Mouse (Mus musculus): ENCODE data around the gene Neurl1a. TPM values are rescaled to one million over a fixed set of nuclear protein-coding genes. Genes with fewer than 3 reads are reported as not detected.

The Neurl1a gene
- total RNA-seq, 2 experiments from 2014 or later = 0.04 TPM; not detected in 1

GRCm38 (mm10) chr19:47240076-47240475 lies 61.5 kb downstream of the Neurl1a start:
- ATAC-seq (replicated peaks; ENCODE audit: poor library complexity) = no peak

DNA sequence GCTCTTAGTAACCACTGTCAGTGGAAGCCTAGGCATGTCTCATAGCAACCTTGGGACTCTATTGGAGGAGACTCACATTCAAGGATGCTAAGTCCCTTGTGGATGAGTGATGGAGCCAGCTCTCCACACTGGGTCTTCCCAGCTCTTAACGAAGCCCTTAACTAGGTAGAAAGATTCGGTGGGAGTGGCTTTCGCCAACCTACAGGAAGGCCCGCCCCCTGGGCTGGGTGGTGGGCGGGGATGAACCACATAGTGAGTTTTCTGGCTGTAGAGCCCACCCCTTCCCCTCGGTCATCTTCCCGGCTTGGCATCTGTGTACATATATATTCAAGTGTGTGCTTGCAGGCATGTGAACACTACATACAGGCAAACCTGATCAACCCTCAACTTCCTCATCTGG lies 62.3 kb downstream of the Neurl1a start:
- no peak for ATAC-seq (replicated peaks; ENCODE audit: poor library complexity)

DNA sequence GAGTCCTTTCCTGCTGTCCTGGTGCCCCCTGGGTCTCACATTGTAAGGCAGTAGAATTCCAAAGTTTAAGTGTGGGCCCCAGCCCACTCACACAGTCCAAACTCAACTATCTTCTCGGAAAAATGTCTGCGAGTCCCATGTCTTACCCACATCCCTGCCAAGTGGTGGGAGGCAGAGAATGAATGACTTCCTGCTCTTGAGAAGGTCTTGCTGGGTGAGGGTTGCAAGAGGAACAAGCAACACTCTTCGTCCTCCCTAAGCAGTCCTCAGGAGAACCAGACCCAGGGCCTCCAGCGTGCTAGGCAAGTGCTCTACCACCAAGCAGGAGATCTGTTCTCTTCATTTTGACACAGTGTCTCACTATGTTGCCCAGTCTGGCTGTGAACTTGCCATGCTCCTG lies 63.6 kb downstream of the Neurl1a start:
- peak; percentile 42 for ATAC-seq (replicated peaks; ENCODE audit: poor library complexity)

GRCm38 (mm10) chr19:47245512-47245911 lies 66.9 kb downstream of the Neurl1a start:
- ATAC-seq (replicated peaks; ENCODE audit: poor library complexity) = no peak

DNA sequence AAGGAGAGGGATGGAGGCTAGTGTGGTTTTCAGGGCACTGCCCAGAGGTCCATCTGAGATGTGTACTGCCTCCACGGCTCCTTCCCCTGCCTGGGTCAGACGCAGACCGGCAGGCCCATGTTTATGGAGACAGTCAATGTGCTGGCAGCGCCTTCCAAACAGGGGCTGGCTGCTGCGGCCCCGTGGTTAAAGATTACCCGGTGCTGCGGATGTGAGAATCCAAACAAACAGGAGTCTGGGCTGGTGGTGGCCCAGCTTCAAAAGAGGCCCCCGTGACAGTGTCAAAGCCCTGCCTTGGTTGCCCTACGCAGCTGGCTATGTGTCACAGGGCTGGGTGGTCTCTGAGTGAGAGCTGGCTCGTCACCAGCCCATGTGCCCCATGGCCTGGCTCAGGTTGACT lies 69.2 kb downstream of the Neurl1a start:
- no peak for ATAC-seq (replicated peaks; ENCODE audit: poor library complexity)

DNA sequence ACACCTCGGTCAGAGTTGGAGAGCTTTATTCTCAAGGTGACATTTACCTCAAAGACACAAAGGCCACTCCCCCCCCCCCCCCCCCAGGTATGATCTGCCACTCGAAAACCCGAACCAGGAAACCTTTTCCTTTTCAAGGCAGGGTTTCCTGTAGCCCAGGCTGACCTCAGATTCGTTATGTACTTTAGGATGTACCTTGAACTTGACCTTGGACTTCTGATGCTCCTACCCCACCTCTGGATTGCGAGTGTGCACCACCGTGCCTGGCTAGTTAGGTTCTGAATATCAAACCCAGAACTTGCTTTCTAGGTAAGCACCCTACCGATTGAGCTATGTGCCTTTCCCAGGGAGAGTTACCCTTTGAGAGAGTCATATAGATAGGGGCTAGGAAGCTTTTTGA lies 69.7 kb downstream of the Neurl1a start:
- ATAC-seq (replicated peaks; ENCODE audit: poor library complexity) = no peak

- no peak for ATAC-seq (replicated peaks; ENCODE audit: poor library complexity)
Observed at GRCm38 (mm10) chr19:47248906-47249568, 70.4 kb downstream of the Neurl1a start.

DNA sequence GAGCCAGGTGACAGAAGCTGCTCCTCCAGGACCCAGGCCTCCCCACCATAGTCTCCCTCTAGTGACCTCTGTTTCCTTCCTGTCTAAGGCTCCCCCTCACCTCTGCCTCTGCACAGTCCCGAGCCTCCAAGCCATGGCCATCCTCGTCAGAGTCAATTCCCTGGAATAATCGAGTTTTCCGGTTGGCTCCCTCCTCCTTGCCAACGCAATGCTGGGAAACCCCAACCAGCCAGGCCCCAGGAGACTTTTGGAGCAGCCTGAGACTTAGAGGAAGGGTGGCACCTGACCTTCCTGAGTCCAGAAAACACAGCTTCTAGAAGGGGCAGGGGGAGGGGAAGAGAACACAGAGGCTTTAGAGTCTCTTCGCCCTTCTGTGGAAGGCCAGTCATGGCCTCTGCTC lies 72.3 kb downstream of the Neurl1a start:
- no peak for ATAC-seq (replicated peaks; ENCODE audit: poor library complexity)

GRCm38 (mm10) chr19:47253053-47253628 lies 74.5 kb downstream of the Neurl1a start:
- peak; percentile 29; the same call in 1 of the 2 replicates for ATAC-seq (replicated peaks; ENCODE audit: poor library complexity)

GRCm38 (mm10) chr19:47255036-47255435 lies 76.4 kb downstream of the Neurl1a start:
- no peak for ATAC-seq (replicated peaks; ENCODE audit: poor library complexity)

DNA sequence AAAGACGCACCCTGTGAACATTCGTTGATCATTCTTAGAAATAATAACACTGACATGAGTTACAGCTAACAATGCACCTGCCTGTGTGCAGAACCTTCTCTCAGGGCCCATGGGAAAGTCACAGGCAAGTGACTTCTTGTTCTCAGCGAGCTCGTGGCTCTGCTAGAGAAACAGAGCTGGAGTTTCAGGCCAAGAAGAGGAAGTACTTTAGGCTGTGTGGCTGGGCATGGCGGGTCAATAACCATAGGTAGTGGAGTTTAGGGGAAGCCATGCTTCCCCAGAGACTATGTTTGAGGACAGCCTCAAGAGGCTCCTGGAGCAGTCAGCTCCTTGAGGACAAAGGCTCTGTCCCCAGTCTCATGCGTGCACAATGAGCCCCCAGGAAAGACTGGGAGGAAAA lies 77.3 kb downstream of the Neurl1a start:
- ATAC-seq (replicated peaks; ENCODE audit: poor library complexity) = peak; percentile 74

DNA sequence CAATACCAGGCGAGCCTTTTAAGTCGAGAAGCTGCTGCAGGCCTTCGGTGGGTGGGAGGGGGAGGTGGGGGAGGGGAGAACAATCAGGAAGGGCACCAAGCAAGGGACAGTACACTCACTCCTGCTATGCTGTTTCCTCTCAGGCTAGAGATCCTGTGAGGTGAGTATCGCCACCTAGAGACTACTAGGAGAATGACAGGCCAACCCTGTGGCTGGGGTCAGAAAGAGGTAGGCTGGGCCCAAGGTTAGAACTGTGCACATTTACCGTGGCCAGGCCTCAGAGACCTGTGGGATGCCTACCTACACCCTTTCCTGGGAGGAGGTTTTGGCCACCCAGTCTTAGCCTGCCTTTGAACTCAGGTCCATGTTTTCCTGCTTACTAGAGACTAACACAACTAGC lies 81.0 kb downstream of the Neurl1a start:
- ATAC-seq (replicated peaks; ENCODE audit: poor library complexity) = peak; percentile 74

DNA sequence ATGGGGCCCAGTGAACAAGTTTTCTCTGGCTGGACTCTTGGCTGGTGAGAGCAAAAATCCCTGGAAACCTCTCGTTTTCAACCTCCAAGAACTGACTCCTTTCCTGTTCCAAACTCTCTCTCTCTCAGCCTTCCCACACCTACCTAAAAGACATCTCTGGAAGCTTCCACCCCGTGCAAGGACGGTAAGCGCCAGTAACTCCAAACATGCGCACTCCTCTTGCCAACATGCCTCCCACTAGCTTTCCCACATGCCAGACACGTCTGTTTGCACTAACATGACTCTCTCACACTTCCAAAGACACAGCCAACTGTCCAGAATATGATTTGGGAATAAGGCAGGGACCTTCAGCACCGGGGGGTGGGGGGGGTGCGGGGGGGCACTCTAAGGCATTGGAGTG lies 82.6 kb downstream of the Neurl1a start:
- ATAC-seq (replicated peaks; ENCODE audit: poor library complexity) = no peak

GRCm38 (mm10) chr19:47263621-47264020 lies 85.0 kb downstream of the Neurl1a start:
- peak; percentile 70 for ATAC-seq (replicated peaks; ENCODE audit: poor library complexity)

DNA sequence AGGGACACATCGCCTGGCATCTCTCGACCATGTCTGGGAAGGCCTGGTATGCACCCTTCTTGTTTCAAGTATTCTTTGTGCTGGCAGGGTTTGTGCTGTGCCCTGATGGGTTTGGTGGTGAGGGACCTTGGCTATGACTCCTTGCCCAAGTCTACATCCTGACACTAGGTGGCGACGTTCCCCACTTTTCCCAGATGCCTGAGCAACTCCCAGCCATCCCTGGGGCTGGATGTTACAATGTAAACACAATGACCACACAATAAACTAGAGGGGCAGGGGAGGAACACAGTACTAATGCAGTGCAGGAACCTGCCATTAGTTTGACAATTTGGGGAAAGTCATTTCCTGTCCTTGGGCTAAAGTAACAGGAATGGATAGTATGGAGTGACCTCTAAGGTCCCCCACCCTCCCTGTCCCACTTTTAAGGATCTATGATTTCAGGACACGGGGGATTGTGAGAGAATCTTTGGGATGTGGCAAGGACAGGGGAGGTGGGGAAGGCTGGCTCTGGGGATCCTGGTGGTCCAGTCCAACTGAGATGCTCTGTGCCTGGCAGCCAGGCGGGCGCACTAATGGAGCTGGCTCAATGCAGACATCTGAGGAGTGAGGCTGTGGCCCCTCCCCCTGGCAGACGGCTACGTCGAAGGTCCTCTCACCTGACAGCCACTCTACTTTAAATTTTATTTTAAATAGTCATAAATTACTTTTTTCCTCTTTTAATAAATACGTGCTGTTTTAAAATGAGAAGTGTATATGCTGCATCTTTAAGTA lies 85.9 kb downstream of the Neurl1a start:
- peak; percentile 68 for ATAC-seq (replicated peaks; ENCODE audit: poor library complexity)

- ATAC-seq (replicated peaks; ENCODE audit: poor library complexity) = no peak
Observed at GRCm38 (mm10) chr19:47266070-47266801, 87.6 kb downstream of the Neurl1a start.

GRCm38 (mm10) chr19:47267066-47267465 lies 88.4 kb downstream of the Neurl1a start:
- ATAC-seq (replicated peaks; ENCODE audit: poor library complexity) = no peak

GRCm38 (mm10) chr19:47269729-47270128 lies 91.1 kb downstream of the Neurl1a start:
- ATAC-seq (replicated peaks; ENCODE audit: poor library complexity) = no peak

DNA sequence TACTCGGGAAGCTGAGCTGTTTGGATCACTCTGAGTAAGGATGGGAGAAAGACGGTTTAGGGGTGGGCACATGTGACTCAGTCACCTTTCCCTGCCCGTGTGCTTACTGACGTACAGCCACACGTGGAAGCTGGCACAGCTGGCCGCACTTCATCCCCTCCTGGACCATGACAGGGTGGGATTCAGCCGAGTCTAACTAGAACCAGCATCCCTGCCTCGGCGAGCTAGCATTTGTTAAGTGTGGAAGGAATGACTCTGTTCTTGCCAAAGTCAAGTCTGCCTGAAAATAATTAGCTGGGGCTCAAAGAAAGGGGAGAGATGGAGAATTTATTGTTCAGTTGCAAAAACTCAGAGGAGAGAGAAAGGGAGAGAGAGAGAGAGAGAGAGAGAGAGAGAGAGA lies 91.9 kb downstream of the Neurl1a start:
- ATAC-seq (replicated peaks; ENCODE audit: poor library complexity) = no peak

- no peak for ATAC-seq (replicated peaks; ENCODE audit: poor library complexity)
Observed at GRCm38 (mm10) chr19:47276730-47277129, 98.1 kb downstream of the Neurl1a start.

- ATAC-seq (replicated peaks; ENCODE audit: poor library complexity) = no peak
Observed at GRCm38 (mm10) chr19:47279372-47279771, 100.8 kb downstream of the Neurl1a start.

Data from megakaryocyte progenitor cell, adult 5-6 weeks (primary cell).